Mouse (Mus musculus) embryonic facial prominence, embryonic 14.5 days (tissue): ENCODE data around the gene Rasd1. TPM values are rescaled to one million over a fixed set of nuclear protein-coding genes. Genes with fewer than 3 reads are reported as not detected.
A peak's percentile ranks its signal among the peaks of the same experiment; 100 is the strongest.

Experiments
- ATAC-seq: fragments of 200-750 bp; cut with Nextera tagmentation; 2 replicates; pipeline ENCODE4 v1.8.0; 2017; ENCODE audit warnings: low read depth, moderate number of reproducible peaks, moderate TSS enrichment
- DNase-seq: peaks from one replicate; pipeline ENCODE4 v3.0.0-alpha.2; 2015; ENCODE audit warnings: low spot score
- H3K27ac ChIP-seq: fragments of 300-500 bp; sonication (generic); replicated peaks from 2 replicates; pipeline ENCODE4 v1.5.1; 2014; ENCODE audit warnings: low read depth, mild to moderate bottlenecking, low read length, moderate library complexity
- H3K27me3 ChIP-seq: fragments of 300-500 bp; sonication (generic); replicated peaks from 2 replicates; pipeline ENCODE4 v1.6.1; 2014; ENCODE audit warnings: low read length; ENCODE audit not compliant: control insufficient read depth, insufficient read depth
- H3K36me3 ChIP-seq: fragments of 300-500 bp; sonication (generic); 2 replicates; pipeline ENCODE4 v1.6.1; 2014; ENCODE audit warnings: low read length, mixed read lengths; ENCODE audit not compliant: control insufficient read depth, insufficient read depth
- H3K4me1 ChIP-seq: fragments of 300-500 bp; sonication (generic); 2 replicates; pipeline ENCODE4 v1.6.1; 2014; ENCODE audit warnings: antibody characterized with exemption, low read length; ENCODE audit not compliant: control insufficient read depth, insufficient read depth
- H3K4me2 ChIP-seq: fragments of 300-500 bp; sonication (generic); 2 replicates; pipeline ENCODE4 v1.6.1; 2014; ENCODE audit warnings: low read depth, mild to moderate bottlenecking, low read length, moderate library complexity, mixed read lengths
- H3K4me3 ChIP-seq: fragments of 300-500 bp; sonication (generic); 2 replicates; pipeline ENCODE4 v1.5.1; 2014; ENCODE audit warnings: low read depth, mild to moderate bottlenecking, low read length
- H3K9ac ChIP-seq: fragments of 300-500 bp; sonication (generic); 2 replicates; pipeline ENCODE4 v1.6.1; 2014; ENCODE audit warnings: low read depth, mild to moderate bottlenecking, low read length, moderate library complexity, mixed read lengths
- H3K9me3 ChIP-seq: fragments of 300-500 bp; sonication (generic); 2 replicates; pipeline ENCODE4 v1.6.1; 2016; ENCODE audit warnings: low read length; ENCODE audit not compliant: control insufficient read depth
- WGBS: fragments of 180-500 bp; shearing (Covaris S2); extraction: QIAGEN DNeasy Blood & Tissue Kit; methylation state at CpG from one replicate; pipeline ENCODE4 v1.1.7; 2014; 5-methylcytosine and 5-hydroxymethylcytosine counted together
- polyA plus RNA-seq: library from polyadenylated mRNA; unstranded; fragments of >200 nt; fragmentation: Nextera tagmentation; extraction: Ambion mirVana; gene quantifications from 2 replicates; pipeline ENCODE4 v1.2.1, GENCODE M21; 2014

Rasd1 gene
- polyA plus RNA-seq, 1 experiment from 2014 or later = 1.6 TPM

GRCm38 (mm10) chr11:59964163-59964758, 483 bp downstream of the Rasd1 start:
- DNase-seq (no peak), ATAC-seq (no peak)
- Histone ChIP-seq H3K9ac (peak overlapping the region; percentile 60), H3K9me3 (no peaks in the 10 kb centered on the region), H3K27me3 (peaks cover 23% of the 10 kb centered on the region), H3K4me1 (peaks cover 27% of the 10 kb centered on the region), H3K36me3 (peaks cover 18% of the 10 kb centered on the region), H3K27ac (no peak overlapping the region), H3K4me2 (peak overlapping the region; percentile 73), H3K4me3 (peak overlapping the region; percentile 42)
- WGBS = 3% methylated on average over 31 of the region's 33 CpGs

GRCm38 (mm10) chr11:59963364-59964162, 1.2 kb downstream of the Rasd1 start:
- DNase-seq (peak; percentile 15), ATAC-seq (no peak)
- Histone ChIP-seq H3K4me1 (peaks cover 27% of the 10 kb centered on the region), H3K9me3 (no peaks in the 10 kb centered on the region), H3K27ac (no peak overlapping the region), H3K9ac (peak overlapping the region; percentile 60), H3K4me2 (peak overlapping the region; percentile 73), H3K27me3 (peaks cover 23% of the 10 kb centered on the region), H3K36me3 (peaks cover 18% of the 10 kb centered on the region), H3K4me3 (peak overlapping the region; percentile 42)
- whole genome bisulfite sequencing = 11% methylated on average over 33 of the region's 34 CpGs

- peaks cover 18% of the 10 kb centered on the region for H3K36me3 ChIP-seq
- ATAC-seq (no peak), DNase-seq (no peak)
- H3K4me2 ChIP-seq = no peak overlapping the region
- H3K9ac ChIP-seq = no peak overlapping the region
- 84% methylated on average over 3 of the region's 3 CpGs for WGBS
- no peak overlapping the region for H3K27ac ChIP-seq
- H3K4me1 ChIP-seq = peaks cover 27% of the 10 kb centered on the region
- no peaks in the 10 kb centered on the region for H3K9me3 ChIP-seq
- peaks cover 23% of the 10 kb centered on the region for H3K27me3 ChIP-seq
- no peak overlapping the region for H3K4me3 ChIP-seq
These were observed 2.2 kb downstream of the Rasd1 start for GRCm38 (mm10) chr11:59962590-59962989.

GRCm38 (mm10) chr11:59961338-59961875, 3.3 kb downstream of the Rasd1 start:
- no peaks in the 10 kb centered on the region for H3K9me3 ChIP-seq
- H3K4me1 ChIP-seq = peaks cover 27% of the 10 kb centered on the region
- H3K27ac ChIP-seq = peak overlapping the region; percentile 46; the same call in 1 of the 2 replicates
- H3K4me3 ChIP-seq = no peak overlapping the region
- WGBS = 66% methylated on average over 9 of the region's 9 CpGs
- no peak overlapping the region for H3K9ac ChIP-seq
- H3K36me3 ChIP-seq = peaks cover 23% of the 10 kb centered on the region
- no peak overlapping the region for H3K4me2 ChIP-seq
- peaks cover 23% of the 10 kb centered on the region for H3K27me3 ChIP-seq
- ATAC-seq (no peak), DNase-seq (no peak)

GRCm38 (mm10) chr11:59960476-59961337, 4.0 kb downstream of the Rasd1 start:
- peaks cover 27% of the 10 kb centered on the region for H3K4me1 ChIP-seq
- H3K27ac ChIP-seq = peak overlapping the region; percentile 46; the same call in 1 of the 2 replicates
- H3K9ac ChIP-seq = no peak overlapping the region; the same call in 1 of the 2 replicates
- H3K36me3 ChIP-seq = peaks cover 26% of the 10 kb centered on the region
- H3K4me2 ChIP-seq = peak overlapping the region; percentile 16; the same call in 1 of the 2 replicates
- DNase-seq (peak; percentile 56), ATAC-seq (peak; percentile 22; the same call in 1 of the 2 replicates)
- H3K4me3 ChIP-seq = no peak overlapping the region
- peaks cover 23% of the 10 kb centered on the region for H3K27me3 ChIP-seq
- H3K9me3 ChIP-seq = no peaks in the 10 kb centered on the region
- WGBS = 42% methylated on average over 20 of the region's 20 CpGs

- no peak for DNase-seq
These were observed 5.3 kb downstream of the Rasd1 start for GRCm38 (mm10) chr11:59959453-59959852.

GRCm38 (mm10) chr11:59956749-59957148, 8.0 kb downstream of the Rasd1 start:
- Histone ChIP-seq H3K4me1 (peaks cover 18% of the 10 kb centered on the region), H3K9ac (no peak overlapping the region), H3K36me3 (peaks cover 25% of the 10 kb centered on the region; the same call in 1 of the 2 replicates), H3K4me3 (no peak overlapping the region), H3K4me2 (no peak overlapping the region), H3K9me3 (no peaks in the 10 kb centered on the region), H3K27me3 (no peaks in the 10 kb centered on the region), H3K27ac (no peak overlapping the region)
- DNase-seq (no peak), ATAC-seq (no peak)
- 69% methylated on average over 6 of the region's 6 CpGs for WGBS

More at GRCm38 (mm10) chr11:59959453-59959852, 5.3 kb downstream of the Rasd1 start:
- Histone ChIP-seq H3K27ac (no peak overlapping the region), H3K4me3 (no peak overlapping the region), H3K4me2 (no peak overlapping the region), H3K9me3 (no peaks in the 10 kb centered on the region), H3K9ac (no peak overlapping the region), H3K4me1 (peaks cover 24% of the 10 kb centered on the region), H3K27me3 (peaks cover 20% of the 10 kb centered on the region), H3K36me3 (peaks cover 33% of the 10 kb centered on the region)
- no peak for ATAC-seq
- 71% methylated on average over 4 of the region's 4 CpGs for WGBS

- ATAC-seq (no peak), DNase-seq (no peak)
- no peaks in the 10 kb centered on the region for H3K27me3 ChIP-seq
- peaks cover 15% of the 10 kb centered on the region; the same call in 1 of the 2 replicates for H3K36me3 ChIP-seq
- H3K4me1 ChIP-seq = 0 out of 2 replicates have a peak, but pooled peaks cover 4% of the 10 kb centered on the region
- 76% methylated on average over 14 of the region's 14 CpGs for WGBS
- no peak overlapping the region for H3K27ac ChIP-seq
- H3K4me3 ChIP-seq = no peak overlapping the region
- no peak overlapping the region for H3K4me2 ChIP-seq
- H3K9me3 ChIP-seq = no peaks in the 10 kb centered on the region
- H3K9ac ChIP-seq = no peak overlapping the region
These were observed 11.9 kb downstream of the Rasd1 start for GRCm38 (mm10) chr11:59952892-59953291.
